Mouse (Mus musculus): Measurements from ENCODE around the gene Dusp10.

GRCm38 (mm10) chr1:183979814-183980243, 33.3 kb upstream of the Dusp10 start:
- TF ChIP-seq CTCF (IDR thresholded peaks at IDR 0.05; ENCODE audit: borderline replicate concordance, insufficient read depth, low read depth, low read length) (no peak), POLR2A (IDR thresholded peaks at IDR 0.05; ENCODE audit: borderline replicate concordance, insufficient read depth, low read length) (no peak)

Measured in cerebellum, adult 2 months (tissue).